Mouse (Mus musculus): ENCODE measurements around the gene Apopt1. TPM values are rescaled to one million over a fixed set of nuclear protein-coding genes. Genes with fewer than 3 reads are reported as not detected.

The Apopt1 gene
- polyA plus RNA-seq, 1 experiment = 8.4 TPM

- Histone ChIP-seq H3K9me3 (ENCODE audit: control insufficient read depth, low read length) (no peaks in the 10 kb centered on the region), H3K4me3 (replicated peaks) (no peak overlapping the region), H3K27me3 (ENCODE audit: control insufficient read depth) (no peaks in the 10 kb centered on the region), H3K4me1 (ENCODE audit: control insufficient read depth) (no peaks in the 10 kb centered on the region), H3K36me3 (ENCODE audit: control insufficient read depth) (peaks cover 89% of the 10 kb centered on the region)
- no peak for TF ChIP-seq GATA1 (IDR thresholded peaks at IDR 0.05; ENCODE audit: low read length)
- no peak for TF ChIP-seq TAL1 (IDR thresholded peaks at IDR 0.05; ENCODE audit: low read length)
Observed at GRCm38 (mm10) chr12:111800459-111801183, 87.6 kb downstream of the Apopt1 start.

- Histone ChIP-seq H3K27me3 (ENCODE audit: control insufficient read depth) (no peaks in the 10 kb centered on the region), H3K9me3 (ENCODE audit: control insufficient read depth, low read length) (no peaks in the 10 kb centered on the region), H3K4me1 (ENCODE audit: control insufficient read depth) (no peaks in the 10 kb centered on the region), H3K4me3 (replicated peaks) (no peak overlapping the region), H3K36me3 (ENCODE audit: control insufficient read depth) (peaks cover 92% of the 10 kb centered on the region)
- TF ChIP-seq TAL1 (IDR thresholded peaks at IDR 0.05; ENCODE audit: low read length) (no peak), GATA1 (IDR thresholded peaks at IDR 0.05; ENCODE audit: low read length) (no peak)
Observed at GRCm38 (mm10) chr12:111803538-111803937, 90.5 kb downstream of the Apopt1 start.

Other genes with a start within 250 kb of the Apopt1 start
- gene Gm266, start 227.4 kb upstream of the Apopt1 start, polyA plus RNA-seq (2012) = not detected in 2 replicates
- gene Eif5, start 175.2 kb upstream of the Apopt1 start, polyA plus RNA-seq (2012) = 16.6 and 23.0 TPM in 2 replicates
- gene Mark3, start 138.7 kb upstream of the Apopt1 start, polyA plus RNA-seq (2012) = 2.0 and 2.4 TPM in 2 replicates
- gene Ckb, start 40.9 kb upstream of the Apopt1 start, polyA plus RNA-seq (2012) = 0.38 and 0.69 TPM in 2 replicates
- 0.69 and 0.96 TPM in 2 replicates for gene Trmt61a, start 35.2 kb upstream of the Apopt1 start, polyA plus RNA-seq (2012)
- gene Bag5, start within 50 bp of the Apopt1 start, polyA plus RNA-seq (2012) = 0.63 and 1.1 TPM in 2 replicates
- gene Klc1, start 45.6 kb downstream of the Apopt1 start, polyA plus RNA-seq (2012) = 2.9 and 3.9 TPM in 2 replicates
- gene Xrcc3, start 100.6 kb downstream of the Apopt1 start, polyA plus RNA-seq (2012) = 0.85 and 1.6 TPM in 2 replicates
- 1.7 TPM in 2 replicates for gene Zfyve21, start 100.9 kb downstream of the Apopt1 start, polyA plus RNA-seq (2012)
- 0.79 and 0.81 TPM in 2 replicates for gene Ppp1r13b, start 194.8 kb downstream of the Apopt1 start, polyA plus RNA-seq (2012)

Measured in erythroblast, embryonic 14.5 days (primary cell).